Mouse (Mus musculus) neural tube, embryonic 15.5 days (tissue): ENCODE data around the gene Mks1. TPM values are rescaled to one million over a fixed set of nuclear protein-coding genes. Genes with fewer than 3 reads are reported as not detected.

ENCODE experiments used
- ATAC-seq: fragments of 200-750 bp; cut with Nextera tagmentation; 2 replicates; pipeline ENCODE4 v1.8.0; 2017; ENCODE audit warnings: mild to moderate bottlenecking, moderate TSS enrichment, moderate library complexity; ENCODE audit not compliant: low FRiP score
- H3K27ac ChIP-seq: fragments of 300-500 bp; sonication (generic); replicated peaks from 2 replicates; pipeline ENCODE4 v1.5.1; 2015; ENCODE audit warnings: mild to moderate bottlenecking, inconsistent platforms
- H3K27me3 ChIP-seq: fragments of 300-500 bp; sonication (generic); replicated peaks from 2 replicates; pipeline ENCODE4 v1.6.1; 2015; ENCODE audit warnings: inconsistent platforms
- H3K36me3 ChIP-seq: fragments of 300-500 bp; sonication (generic); 2 replicates; pipeline ENCODE4 v1.6.1; 2015; ENCODE audit warnings: inconsistent platforms
- H3K4me1 ChIP-seq: fragments of 300-500 bp; sonication (generic); 2 replicates; pipeline ENCODE4 v1.6.1; 2015; ENCODE audit warnings: inconsistent platforms
- H3K4me2 ChIP-seq: fragments of 300-500 bp; sonication (generic); 2 replicates; pipeline ENCODE4 v1.6.1; 2015; ENCODE audit warnings: inconsistent platforms, mild to moderate bottlenecking, moderate library complexity
- H3K4me3 ChIP-seq: fragments of 300-500 bp; sonication (generic); replicated peaks from 2 replicates; pipeline ENCODE4 v1.5.1; 2015; ENCODE audit warnings: mild to moderate bottlenecking, inconsistent platforms
- H3K9ac ChIP-seq: fragments of 300-500 bp; sonication (generic); replicated peaks from 2 replicates; pipeline ENCODE4 v1.6.1; 2015; ENCODE audit warnings: mild to moderate bottlenecking, inconsistent platforms
- H3K9me3 ChIP-seq: fragments of 300-500 bp; sonication (generic); replicated peaks from 2 replicates; pipeline ENCODE4 v1.6.1; 2016; ENCODE audit warnings: inconsistent platforms
- WGBS: fragments of 180-500 bp; shearing (Covaris S2); methylation state at CpG from one replicate; pipeline ENCODE4 v1.1.7; 2015; ENCODE audit warnings: mixed read lengths; 5-methylcytosine and 5-hydroxymethylcytosine counted together
- polyA plus RNA-seq: library from polyadenylated mRNA; unstranded; fragments of >200 nt; fragmentation: Nextera tagmentation; extraction: Ambion mirVana; gene quantifications from 2 replicates; pipeline ENCODE4 v1.2.1, GENCODE M21; 2015

Gene Mks1
- 12.1 and 12.4 TPM in 2 replicates for polyA plus RNA-seq

DNA sequence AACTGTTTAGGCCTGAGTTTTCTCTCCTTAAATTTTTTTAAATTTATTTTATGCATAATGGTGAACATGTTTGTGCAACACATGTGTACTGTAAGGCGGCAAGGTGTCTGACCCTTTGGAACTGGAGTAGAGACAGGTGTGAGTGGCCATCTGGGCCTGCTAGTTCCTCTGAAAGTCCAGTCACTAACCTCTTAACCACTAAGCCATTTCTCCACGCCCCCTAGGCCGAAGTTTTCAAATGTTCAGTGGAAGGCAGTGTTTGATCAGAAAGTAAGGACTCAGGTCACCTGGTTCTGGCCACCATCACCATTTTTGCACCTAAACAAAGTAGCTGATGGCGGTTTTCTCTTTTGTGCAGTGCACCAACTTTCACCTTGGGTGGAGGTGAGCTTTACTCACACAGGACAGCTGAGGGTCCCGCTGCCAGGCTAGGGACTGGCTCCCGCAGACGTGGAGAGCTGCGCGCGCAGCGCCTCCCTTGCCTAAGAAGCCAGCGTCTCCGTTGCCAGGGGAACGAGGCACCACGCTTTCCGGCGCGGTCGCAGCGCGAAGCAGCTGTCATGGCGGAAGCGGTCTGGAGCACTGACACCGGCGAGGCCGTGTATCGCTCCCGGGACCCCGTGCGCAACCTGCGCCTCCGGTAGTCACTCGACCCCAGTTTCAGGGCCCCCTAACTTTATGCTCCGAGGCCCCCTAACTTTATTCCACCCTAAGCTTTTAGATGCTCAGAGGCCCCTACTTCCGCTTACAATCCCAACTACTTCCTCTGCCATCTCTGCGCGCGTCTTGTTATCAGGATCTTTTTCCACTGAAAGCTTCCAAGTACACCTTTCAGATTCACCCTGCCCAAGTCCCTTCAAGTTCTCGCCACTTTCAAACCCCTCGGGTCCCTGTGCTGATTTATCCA is at the start of gene Mks1:
Mks1 (plus strand) TSS at position 526 of the 907 bp plus-strand sequence.
- peaks cover 14% of the 10 kb centered on the region for H3K4me1 ChIP-seq
- H3K27me3 ChIP-seq = no peaks in the 10 kb centered on the region
- peak within 1 kb of the TSS; percentile 55 for H3K9ac ChIP-seq
- 5% methylated on average over 40 of the region's 40 CpGs for WGBS
- ATAC-seq = peak; percentile 94
- peaks cover 6% of the 10 kb centered on the region; the same call in 1 of the 2 replicates for H3K36me3 ChIP-seq
- peak within 1 kb of the TSS; percentile 87 for H3K4me2 ChIP-seq
- H3K27ac ChIP-seq = peak within 1 kb of the TSS; percentile 86
- H3K4me3 ChIP-seq = peak within 1 kb of the TSS; percentile 68
- H3K9me3 ChIP-seq = no peaks in the 10 kb centered on the region

DNA sequence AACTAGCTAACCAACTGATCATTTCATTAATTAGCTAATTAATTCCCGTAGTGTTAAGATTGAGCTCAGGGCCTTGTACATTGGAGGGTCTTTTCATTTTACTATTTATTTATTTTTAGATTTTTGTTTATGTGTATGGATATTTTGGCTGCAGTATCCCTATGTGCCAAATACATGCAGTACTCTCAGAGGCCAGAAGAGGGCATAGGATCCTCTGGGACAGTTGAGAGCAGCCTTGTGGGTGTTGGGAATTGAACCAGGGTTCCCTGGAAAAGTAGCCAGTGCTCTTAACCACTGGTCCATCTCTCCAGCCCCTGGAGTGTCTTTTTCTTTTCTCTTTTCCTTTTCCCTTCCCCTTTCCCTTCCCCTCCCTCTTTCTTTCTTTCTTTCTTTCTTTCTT is 47.6 kb upstream of the Mks1 start:
- Histone ChIP-seq H3K27me3 (no peaks in the 10 kb centered on the region), H3K4me1 (no peaks in the 10 kb centered on the region), H3K4me2 (no peak overlapping the region), H3K36me3 (no peaks in the 10 kb centered on the region), H3K27ac (no peak overlapping the region), H3K9ac (no peak overlapping the region), H3K4me3 (no peak overlapping the region), H3K9me3 (no peaks in the 10 kb centered on the region)
- ATAC-seq = no peak
- 62% methylated on average over 1 of the region's 1 CpGs for WGBS

DNA sequence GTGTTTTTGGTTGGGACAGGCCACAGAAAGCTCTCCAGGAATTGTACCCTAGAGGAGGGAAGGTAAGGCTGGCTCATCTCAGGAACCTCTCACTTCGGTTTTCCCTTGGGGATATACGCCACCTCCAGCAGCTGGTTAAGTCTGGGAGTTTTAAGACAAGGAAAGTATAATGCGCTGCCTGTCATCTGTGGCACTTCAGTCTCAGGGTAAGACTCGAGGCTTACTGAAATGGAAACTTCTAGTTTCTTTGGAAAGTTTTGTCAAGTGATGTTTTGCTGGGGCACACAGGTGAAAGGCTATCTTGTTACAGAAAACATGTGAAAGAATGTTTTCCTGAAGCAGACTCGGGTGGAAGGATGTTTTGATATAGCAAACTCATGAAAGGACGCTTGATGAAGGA is 45.6 kb upstream of the Mks1 start:
- H3K27ac ChIP-seq = no peak overlapping the region
- H3K9ac ChIP-seq = no peak overlapping the region
- no peaks in the 10 kb centered on the region for H3K9me3 ChIP-seq
- no peak overlapping the region for H3K4me2 ChIP-seq
- 0 out of 2 replicates have a peak, but pooled peaks cover 5% of the 10 kb centered on the region for H3K4me1 ChIP-seq
- 93% methylated on average over 6 of the region's 6 CpGs for WGBS
- no peaks in the 10 kb centered on the region for H3K36me3 ChIP-seq
- ATAC-seq = no peak
- no peak overlapping the region for H3K4me3 ChIP-seq
- H3K27me3 ChIP-seq = no peaks in the 10 kb centered on the region

DNA sequence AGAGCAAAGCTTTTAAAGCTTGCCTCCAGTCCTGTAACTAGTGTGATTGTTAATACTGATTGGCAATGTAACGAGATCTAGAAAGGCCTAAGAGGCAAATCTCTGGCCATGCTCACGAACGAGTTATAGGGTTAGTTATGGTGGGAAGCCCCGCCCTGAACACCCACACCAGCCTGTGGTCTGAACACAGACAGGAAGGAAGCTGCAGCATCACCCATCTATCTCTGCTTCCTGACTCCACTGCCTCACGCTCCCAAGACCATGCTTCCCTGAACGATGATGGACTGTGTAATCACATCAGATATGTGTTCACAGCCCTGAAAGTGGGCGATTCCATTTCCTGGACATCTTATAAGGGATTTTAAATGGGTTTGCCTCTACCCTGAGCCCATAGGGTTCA is 44.8 kb upstream of the Mks1 start:
- Histone ChIP-seq H3K27me3 (no peaks in the 10 kb centered on the region), H3K4me1 (0 out of 2 replicates have a peak, but pooled peaks cover 5% of the 10 kb centered on the region), H3K9me3 (no peaks in the 10 kb centered on the region), H3K27ac (no peak overlapping the region), H3K4me3 (no peak overlapping the region), H3K9ac (no peak overlapping the region), H3K36me3 (no peaks in the 10 kb centered on the region), H3K4me2 (no peak overlapping the region)
- 84% methylated on average over 7 of the region's 7 CpGs for WGBS
- ATAC-seq = no peak

DNA sequence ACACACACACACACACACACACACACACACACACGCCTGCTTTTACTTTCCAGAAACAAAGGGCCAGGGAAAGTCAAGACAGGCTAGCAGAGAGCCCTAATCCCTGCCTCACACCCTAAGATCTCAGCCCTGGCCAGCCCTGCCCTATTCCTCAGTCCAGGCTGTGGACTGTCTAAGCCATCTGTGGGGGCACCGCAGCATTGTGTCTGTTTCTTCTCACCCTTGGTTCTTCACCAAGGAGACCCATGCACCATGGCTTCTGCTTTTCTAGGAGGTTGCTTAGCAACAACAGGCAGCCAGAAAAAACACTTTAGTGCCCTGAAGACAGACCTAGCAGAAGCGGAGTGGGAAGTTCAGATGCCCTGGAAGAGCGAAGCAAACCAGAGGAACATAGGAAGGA is 41.6 kb upstream of the Mks1 start:
- Histone ChIP-seq H3K4me3 (no peak overlapping the region), H3K9ac (no peak overlapping the region), H3K9me3 (no peaks in the 10 kb centered on the region), H3K4me2 (no peak overlapping the region), H3K4me1 (0 out of 2 replicates have a peak, but pooled peaks cover 5% of the 10 kb centered on the region), H3K27me3 (no peaks in the 10 kb centered on the region), H3K27ac (no peak overlapping the region), H3K36me3 (no peaks in the 10 kb centered on the region)
- 29% methylated on average over 4 of the region's 4 CpGs for WGBS
- ATAC-seq = no peak

DNA sequence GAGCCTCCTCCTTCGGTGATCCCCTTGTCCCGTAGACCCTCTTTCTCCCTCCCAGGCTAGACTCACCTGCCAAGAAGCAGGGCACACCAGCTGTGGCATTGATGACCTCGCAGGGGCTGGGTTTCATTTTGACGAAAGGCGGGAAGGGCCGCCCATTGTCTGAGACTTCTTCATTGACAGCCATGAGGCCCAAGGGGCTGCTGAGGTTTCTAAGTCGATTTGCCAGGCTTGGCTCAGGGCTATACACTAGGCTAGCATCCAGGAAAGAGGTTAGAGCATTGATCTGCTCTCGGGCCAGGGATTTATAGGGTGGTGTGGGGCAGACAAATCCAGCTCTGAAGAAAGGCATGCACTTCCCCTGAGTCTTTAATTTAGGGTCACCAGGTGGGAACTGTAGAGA is 38.2 kb upstream of the Mks1 start:
- Histone ChIP-seq H3K9ac (no peak overlapping the region), H3K4me2 (no peak overlapping the region), H3K9me3 (no peaks in the 10 kb centered on the region), H3K4me3 (no peak overlapping the region), H3K27ac (no peak overlapping the region), H3K4me1 (peaks cover 18% of the 10 kb centered on the region), H3K27me3 (no peaks in the 10 kb centered on the region), H3K36me3 (no peaks in the 10 kb centered on the region)
- 62% methylated on average over 8 of the region's 8 CpGs for WGBS
- ATAC-seq = no peak

DNA sequence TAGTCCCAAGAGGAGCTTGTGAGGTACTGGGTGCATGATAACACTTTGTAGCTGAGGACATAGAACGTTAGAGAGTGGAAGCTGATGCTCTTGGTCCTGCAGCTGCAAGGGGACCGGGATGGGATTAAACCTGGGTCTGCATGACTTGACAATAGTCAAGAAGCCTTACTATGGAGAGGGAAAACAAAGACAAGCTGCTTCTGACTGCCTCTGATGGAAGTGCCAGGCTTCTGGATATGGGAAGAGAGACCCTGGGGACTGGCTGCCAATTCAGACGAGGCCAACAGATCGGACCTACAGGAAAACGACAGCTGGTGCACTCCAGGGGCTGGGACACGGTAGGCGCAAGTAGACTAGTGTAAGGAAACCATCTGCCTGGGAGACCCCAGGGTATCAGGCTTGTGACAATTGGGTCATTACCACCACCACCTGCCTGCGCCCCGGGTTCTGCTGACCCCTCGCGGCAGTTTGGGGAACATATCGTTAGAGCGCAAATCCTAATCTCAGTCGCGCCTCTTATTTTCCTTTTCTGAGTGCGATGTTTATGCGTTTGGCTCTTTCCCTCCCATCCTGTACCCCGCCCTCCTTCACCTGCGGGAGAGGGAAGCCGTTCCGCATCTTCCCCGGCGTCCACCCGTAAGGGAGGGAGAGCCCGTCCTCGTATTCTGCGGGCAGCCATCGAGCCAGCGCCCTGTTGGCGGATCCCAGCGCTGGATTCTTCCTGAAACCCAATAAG is 36.1 kb upstream of the Mks1 start:
- peak; percentile 82 for ATAC-seq
- WGBS = 2% methylated on average over 31 of the region's 31 CpGs
- H3K4me3 ChIP-seq = peak overlapping the region; percentile 40

DNA sequence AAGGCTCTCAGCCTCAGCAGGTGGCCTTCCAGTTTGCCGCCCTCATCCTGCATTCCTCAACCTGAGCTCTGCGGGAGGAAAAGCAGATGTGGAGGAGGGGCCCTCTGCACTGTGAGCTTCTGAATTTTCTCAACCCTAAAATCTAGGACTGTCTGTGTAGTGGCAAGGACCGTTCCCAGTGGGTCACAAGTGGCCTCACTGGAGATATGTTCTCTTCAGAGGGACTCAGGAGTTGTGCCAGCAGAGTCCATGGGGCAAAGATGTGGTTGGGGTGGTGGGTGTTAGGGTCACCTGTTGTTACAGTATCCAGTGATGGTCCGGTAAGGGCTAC is 35.6 kb upstream of the Mks1 start:
- 29% methylated on average over 4 of the region's 4 CpGs for WGBS
- Histone ChIP-seq H3K27me3 (no peaks in the 10 kb centered on the region), H3K4me3 (peak overlapping the region; percentile 40), H3K27ac (0 out of 2 replicates have a peak overlapping the region, but pooled peaks have one; percentile 54), H3K36me3 (no peaks in the 10 kb centered on the region), H3K4me2 (peak overlapping the region; percentile 72), H3K4me1 (peaks cover 14% of the 10 kb centered on the region), H3K9ac (peak overlapping the region; percentile 47), H3K9me3 (no peaks in the 10 kb centered on the region)
- 0 out of 2 replicates have a peak, but pooled peaks have one; percentile 28 for ATAC-seq

More for the DNA sequence above, 36.1 kb upstream of the Mks1 start:
- no peaks in the 10 kb centered on the region for H3K36me3 ChIP-seq
- H3K4me2 ChIP-seq = peak overlapping the region; percentile 72
- H3K4me1 ChIP-seq = peaks cover 14% of the 10 kb centered on the region
- H3K9me3 ChIP-seq = no peaks in the 10 kb centered on the region
- H3K9ac ChIP-seq = peak overlapping the region; percentile 47
- no peaks in the 10 kb centered on the region for H3K27me3 ChIP-seq
- H3K27ac ChIP-seq = 0 out of 2 replicates have a peak overlapping the region, but pooled peaks have one; percentile 54

DNA sequence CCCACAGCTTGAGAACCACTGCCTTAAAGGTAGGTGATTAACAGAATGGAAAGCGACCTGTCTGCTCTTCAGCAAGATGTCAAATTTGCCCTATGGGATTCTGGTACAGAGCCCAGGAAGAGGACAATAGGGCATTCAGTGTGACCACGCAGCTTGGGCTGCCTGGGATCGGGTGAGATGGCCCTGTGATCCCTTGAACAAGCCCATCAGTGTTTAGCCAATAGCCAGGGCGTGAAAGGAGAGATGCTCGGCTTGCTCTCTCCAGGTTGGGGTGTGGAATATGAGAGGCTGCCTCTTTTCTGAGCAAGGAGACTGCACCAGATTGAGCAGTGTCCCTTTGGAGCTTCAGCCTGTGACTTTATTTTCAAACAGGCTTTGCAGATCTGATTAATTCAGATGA is 31.5 kb upstream of the Mks1 start:
- H3K9ac ChIP-seq = no peak overlapping the region
- H3K9me3 ChIP-seq = no peaks in the 10 kb centered on the region
- H3K4me1 ChIP-seq = peaks cover 12% of the 10 kb centered on the region
- WGBS = 61% methylated on average over 5 of the region's 5 CpGs
- H3K4me3 ChIP-seq = no peak overlapping the region
- ATAC-seq = no peak
- H3K27ac ChIP-seq = no peak overlapping the region
- H3K36me3 ChIP-seq = no peaks in the 10 kb centered on the region
- 0 out of 2 replicates have a peak, but pooled peaks cover 3% of the 10 kb centered on the region for H3K27me3 ChIP-seq
- H3K4me2 ChIP-seq = no peak overlapping the region

DNA sequence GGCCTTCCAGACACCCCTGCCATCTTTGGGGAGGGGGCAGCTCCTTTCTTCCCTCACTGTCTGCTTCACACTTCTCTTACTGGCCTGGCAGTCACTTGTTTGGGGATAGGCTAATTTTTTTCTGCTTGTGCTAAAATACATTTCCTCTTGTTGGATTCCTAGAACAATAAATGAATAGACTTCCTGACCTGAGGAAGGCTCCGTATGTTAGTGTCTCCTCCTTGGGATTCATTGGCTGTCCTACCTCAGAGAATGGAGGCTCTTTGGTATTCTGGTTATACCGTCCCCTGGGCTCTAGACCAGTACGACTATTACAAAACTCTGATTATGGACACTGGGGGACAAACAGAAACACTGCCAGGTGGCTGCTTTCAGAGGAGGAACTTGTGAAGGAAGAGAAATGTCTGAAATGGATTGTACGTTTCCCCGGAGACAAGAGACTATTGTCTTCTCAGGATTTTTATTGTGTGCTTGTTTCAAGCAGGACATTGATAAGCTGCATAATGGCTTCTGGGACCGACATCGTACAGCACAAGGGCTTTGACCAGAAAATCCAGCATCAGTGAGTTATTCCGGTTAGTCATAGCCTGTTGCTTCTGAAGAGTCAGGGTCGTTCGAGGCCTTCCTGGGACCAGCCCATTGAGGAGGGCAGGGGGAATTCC is 24.6 kb upstream of the Mks1 start, which contains the start of gene Lpo:
Lpo (minus strand) TSS at position 51 of the 662 bp plus-strand sequence.
- Histone ChIP-seq H3K27me3 (0 out of 2 replicates have a peak, but pooled peaks cover 3% of the 10 kb centered on the region), H3K9ac (no peak within 1 kb of the TSS), H3K4me1 (0 out of 2 replicates have a peak, but pooled peaks cover 5% of the 10 kb centered on the region), H3K4me3 (no peak within 1 kb of the TSS), H3K36me3 (no peaks in the 10 kb centered on the region), H3K4me2 (no peak within 1 kb of the TSS), H3K27ac (0 out of 2 replicates have a peak within 1 kb of the TSS, but pooled peaks have one; percentile 9), H3K9me3 (no peaks in the 10 kb centered on the region)
- ATAC-seq = no peak
- WGBS = 17% methylated on average over 10 of the region's 10 CpGs

DNA sequence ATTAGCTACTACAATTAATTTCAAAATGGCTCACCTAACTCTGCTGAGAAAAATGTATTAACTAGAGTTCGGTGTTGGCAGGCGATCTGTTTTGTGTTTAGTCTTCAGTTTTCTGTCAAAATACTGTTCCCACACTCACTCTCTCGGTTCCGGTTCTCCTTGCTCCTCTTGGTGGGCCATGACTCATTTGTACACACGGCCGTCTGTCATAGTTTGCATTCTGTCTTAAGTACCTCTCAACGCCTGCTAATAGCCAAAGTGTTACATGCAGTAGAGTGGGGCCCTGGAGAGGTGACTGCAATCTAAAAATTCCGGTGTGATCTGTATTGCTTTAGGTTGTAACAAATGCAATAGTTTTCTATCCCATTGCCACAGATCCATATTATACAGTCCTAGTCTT is 12.3 kb upstream of the Mks1 start:
- no peaks in the 10 kb centered on the region for H3K36me3 ChIP-seq
- no peak overlapping the region for H3K27ac ChIP-seq
- H3K9me3 ChIP-seq = no peaks in the 10 kb centered on the region
- no peak overlapping the region for H3K4me3 ChIP-seq
- H3K27me3 ChIP-seq = no peaks in the 10 kb centered on the region
- 90% methylated on average over 8 of the region's 8 CpGs for WGBS
- no peak for ATAC-seq
- H3K4me1 ChIP-seq = no peaks in the 10 kb centered on the region
- H3K4me2 ChIP-seq = no peak overlapping the region
- no peak overlapping the region for H3K9ac ChIP-seq
